Mouse (Mus musculus) myocyte (in vitro differentiated cells): ENCODE results near the gene Sdk1. TPM values are rescaled to one million over a fixed set of nuclear protein-coding genes. Genes with fewer than 3 reads are reported as not detected.

Source experiments
- H3K27me3 ChIP-seq: one replicate; pipeline ENCODE4 v1.6.1; 2011; ENCODE audit not compliant: control insufficient read depth, insufficient read depth, insufficient read length
- H3K36me3 ChIP-seq: one replicate; pipeline ENCODE4 v1.6.1; 2011; ENCODE audit not compliant: control insufficient read depth, insufficient read depth
- H3K4me2 ChIP-seq: one replicate; pipeline ENCODE4 v1.6.1; 2011; ENCODE audit warnings: low read depth, control low read depth
- H3K4me3 ChIP-seq: one replicate; pipeline ENCODE4 v1.5.1; 2011; ENCODE audit warnings: mild to moderate bottlenecking, control low read depth, moderate library complexity
- H3K79me2 ChIP-seq: one replicate; pipeline ENCODE4 v1.6.1; 2011; ENCODE audit not compliant: control insufficient read depth, insufficient read depth
- H3ac ChIP-seq: one replicate; pipeline ENCODE4 v1.6.1; 2011; ENCODE audit not compliant: control insufficient read depth, insufficient read length
- CEBPB ChIP-seq: IDR thresholded peaks from 2 replicates; pipeline ENCODE4 v1.6.1; 2011; ENCODE audit warnings: mild to moderate bottlenecking, moderate library complexity; ENCODE audit not compliant: poor library complexity, insufficient read depth, severe bottlenecking
- E2F4 ChIP-seq: IDR thresholded peaks from one replicate; pipeline ENCODE4 v1.6.1; 2011; ENCODE audit warnings: mild to moderate bottlenecking, control low read depth, moderate library complexity; ENCODE audit not compliant: insufficient read depth
- MAX ChIP-seq: IDR thresholded peaks from one replicate; pipeline ENCODE4 v1.6.1; 2011; ENCODE audit warnings: low read depth, mild to moderate bottlenecking, control low read depth
- MYOD1 ChIP-seq, 3 experiments: IDR thresholded peaks; one replicate each; pipeline ENCODE4 v1.6.1; 2011; ENCODE audit warnings: control low read depth in 2 of 3, low read depth in 2 of 3, mild to moderate bottlenecking in 2 of 3, moderate library complexity in 1 of 3; ENCODE audit not compliant: insufficient read length in 2 of 3, control insufficient read depth in 1 of 3
- MYOG ChIP-seq, 3 experiments: IDR thresholded peaks; one replicate each; pipeline ENCODE4 v1.6.1; 2011; ENCODE audit warnings: control low read depth in 2 of 3, low read depth in 2 of 3, mild to moderate bottlenecking in 2 of 3; ENCODE audit not compliant: insufficient read length in 2 of 3, control insufficient read depth in 1 of 3, insufficient read depth in 1 of 3
- POLR2A ChIP-seq: IDR thresholded peaks from one replicate; pipeline ENCODE4 v1.6.1; 2011; ENCODE audit warnings: low read depth, mild to moderate bottlenecking, control low read depth, moderate library complexity; ENCODE audit not compliant: insufficient read length
- POLR2AphosphoS2 ChIP-seq: IDR thresholded peaks from one replicate; pipeline ENCODE4 v1.6.1; 2011; ENCODE audit warnings: low read depth, control low read depth; ENCODE audit not compliant: insufficient read length
- REST ChIP-seq: IDR thresholded peaks from one replicate; pipeline ENCODE4 v1.6.1; 2011; ENCODE audit warnings: mild to moderate bottlenecking, control low read depth, moderate library complexity; ENCODE audit not compliant: insufficient read depth, insufficient read length
- TCF12 ChIP-seq: IDR thresholded peaks from one replicate; pipeline ENCODE4 v1.6.1; 2011; ENCODE audit warnings: mild to moderate bottlenecking, control low read depth; ENCODE audit not compliant: poor library complexity, insufficient read depth, severe bottlenecking
- TCF3 ChIP-seq: IDR thresholded peaks from one replicate; pipeline ENCODE4 v1.6.1; 2011; ENCODE audit warnings: low read depth, control low read depth; ENCODE audit not compliant: insufficient read length
- USF1 ChIP-seq: IDR thresholded peaks from one replicate; pipeline ENCODE4 v1.6.1; 2011; ENCODE audit warnings: low read depth, mild to moderate bottlenecking, control low read depth, moderate library complexity
- polyA plus RNA-seq: library from polyadenylated mRNA; unstranded; fragments of >200 nt; fragmentation: generic; extraction: Trizol; gene quantifications from one replicate; pipeline ENCODE4 v1.2.1, GENCODE M21; 2012; ENCODE audit warnings: missing spikeins

The Sdk1 gene
- polyA plus RNA-seq, 1 experiment, result 1.6 TPM

- no peak overlapping the region for H3K4me3 ChIP-seq
- TF ChIP-seq E2F4 (no peak), MAX (no peak), MYOD1 (IDR thresholded peaks at IDR 0.05; ENCODE audit: control insufficient read depth in 1 of 3, insufficient read length in 2 of 3, low read depth in 2 of 3) (no peak), TCF3 (no peak), REST (no peak), TCF12 (no peak), CEBPB (no peak), POLR2AphosphoS2 (no peak), POLR2A (no peak), MYOG (IDR thresholded peaks at IDR 0.05; ENCODE audit: control insufficient read depth in 1 of 3, insufficient read depth in 1 of 3, insufficient read length in 2 of 3, low read depth in 2 of 3) (no peak)
- no peaks in the 10 kb centered on the region for H3K79me2 ChIP-seq
- H3ac ChIP-seq, result no peak overlapping the region
- H3K27me3 ChIP-seq, result no peaks in the 10 kb centered on the region
- H3K36me3 ChIP-seq, result no peaks in the 10 kb centered on the region
- no peak overlapping the region for H3K4me2 ChIP-seq
Observed at GRCm38 (mm10) chr5:141234326-141234725, 7.0 kb upstream of the Sdk1 start.

DNA sequence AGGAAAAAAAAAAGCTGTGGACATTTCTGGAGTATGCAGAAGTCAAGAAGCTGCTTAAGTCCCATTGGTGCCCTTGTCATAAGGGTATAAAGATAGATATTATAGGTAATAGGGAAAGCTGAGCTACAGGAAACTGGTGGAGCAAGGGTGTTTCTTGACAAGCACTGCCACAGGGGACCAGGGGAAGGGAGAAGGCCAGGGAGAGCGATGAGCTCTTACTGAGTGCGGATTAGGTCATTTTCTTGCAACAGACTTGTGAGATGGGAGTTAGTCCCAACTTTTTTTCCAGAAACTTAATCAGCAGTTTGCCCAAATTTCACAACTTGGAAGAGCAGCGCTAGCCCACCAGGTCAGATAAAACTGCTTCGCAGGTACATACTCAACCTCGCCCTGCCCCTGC, 1.9 kb upstream of the Sdk1 start:
- H3K27me3 ChIP-seq, result no peaks in the 10 kb centered on the region
- TF ChIP-seq MYOG (IDR thresholded peaks at IDR 0.05; ENCODE audit: control insufficient read depth in 1 of 3, insufficient read depth in 1 of 3, insufficient read length in 2 of 3, low read depth in 2 of 3) (no peak), POLR2AphosphoS2 (no peak), CEBPB (no peak), MYOD1 (IDR thresholded peaks at IDR 0.05; ENCODE audit: control insufficient read depth in 1 of 3, insufficient read length in 2 of 3, low read depth in 2 of 3) (no peak)
- no peak overlapping the region for H3K4me3 ChIP-seq
- H3K4me2 ChIP-seq, result no peak overlapping the region
- no peaks in the 10 kb centered on the region for H3K36me3 ChIP-seq
- H3K79me2 ChIP-seq, result no peaks in the 10 kb centered on the region
- H3ac ChIP-seq, result no peak overlapping the region

- no peak overlapping the region for H3ac ChIP-seq
- H3K4me2 ChIP-seq, result peak overlapping the region; percentile 34
- TF ChIP-seq REST (no peak), MAX (no peak), E2F4 (no peak), POLR2AphosphoS2 (no peak), USF1 (no peak), TCF12 (no peak), MYOG (IDR thresholded peaks at IDR 0.05; ENCODE audit: control insufficient read depth in 1 of 3, insufficient read depth in 1 of 3, insufficient read length in 2 of 3, low read depth in 2 of 3) (no peak), CEBPB (no peak), TCF3 (no peak)
- no peaks in the 10 kb centered on the region for H3K79me2 ChIP-seq
- no peaks in the 10 kb centered on the region for H3K36me3 ChIP-seq
- H3K27me3 ChIP-seq, result no peaks in the 10 kb centered on the region
- H3K4me3 ChIP-seq, result no peak overlapping the region
Observed at GRCm38 (mm10) chr5:141240441-141240840, 849 bp upstream of the Sdk1 start.

DNA sequence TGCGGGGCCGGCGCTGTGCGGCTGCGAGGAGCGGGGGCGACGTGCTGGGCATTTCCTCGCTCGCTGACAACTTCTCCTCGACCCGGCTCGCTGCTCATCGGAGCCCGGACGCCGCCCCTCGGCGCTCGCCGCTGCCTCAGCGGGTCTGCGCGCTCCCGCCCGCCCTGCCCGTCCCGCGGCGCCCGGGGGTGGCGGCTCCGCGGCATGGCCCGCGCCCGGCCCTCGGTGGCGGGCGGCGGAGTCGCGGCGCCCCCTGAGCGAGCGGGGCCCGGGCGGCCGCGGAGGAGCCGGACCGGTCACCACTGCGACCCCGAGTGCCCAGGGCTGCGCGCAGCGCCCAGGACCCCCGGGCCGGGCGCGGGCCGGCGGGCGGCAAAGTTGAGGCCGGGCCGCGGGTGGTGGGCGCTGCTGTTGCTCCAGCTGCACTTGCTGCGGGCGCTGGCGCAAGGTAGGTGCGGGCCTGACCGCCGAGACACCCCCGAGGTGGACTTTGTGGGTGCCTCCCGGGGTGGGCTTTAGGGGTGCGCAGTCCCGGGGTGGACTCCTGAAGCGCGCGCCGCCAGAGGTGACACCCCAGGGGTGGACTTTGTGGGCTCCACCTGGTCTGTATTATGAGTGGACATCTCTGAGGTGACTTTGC, 475 bp downstream of the Sdk1 start:
- no peaks in the 10 kb centered on the region for H3K36me3 ChIP-seq
- TF ChIP-seq TCF12 (no peak), E2F4 (no peak), TCF3 (no peak), USF1 (no peak), MYOD1 (IDR thresholded peaks at IDR 0.05; ENCODE audit: control insufficient read depth in 1 of 3, insufficient read length in 2 of 3, low read depth in 2 of 3) (no peak)
- H3K4me3 ChIP-seq, result no peak overlapping the region
- H3K27me3 ChIP-seq, result no peaks in the 10 kb centered on the region
- peak overlapping the region; percentile 56 for H3ac ChIP-seq
- peak overlapping the region; percentile 24 for H3K4me2 ChIP-seq
- H3K79me2 ChIP-seq, result no peaks in the 10 kb centered on the region

DNA sequence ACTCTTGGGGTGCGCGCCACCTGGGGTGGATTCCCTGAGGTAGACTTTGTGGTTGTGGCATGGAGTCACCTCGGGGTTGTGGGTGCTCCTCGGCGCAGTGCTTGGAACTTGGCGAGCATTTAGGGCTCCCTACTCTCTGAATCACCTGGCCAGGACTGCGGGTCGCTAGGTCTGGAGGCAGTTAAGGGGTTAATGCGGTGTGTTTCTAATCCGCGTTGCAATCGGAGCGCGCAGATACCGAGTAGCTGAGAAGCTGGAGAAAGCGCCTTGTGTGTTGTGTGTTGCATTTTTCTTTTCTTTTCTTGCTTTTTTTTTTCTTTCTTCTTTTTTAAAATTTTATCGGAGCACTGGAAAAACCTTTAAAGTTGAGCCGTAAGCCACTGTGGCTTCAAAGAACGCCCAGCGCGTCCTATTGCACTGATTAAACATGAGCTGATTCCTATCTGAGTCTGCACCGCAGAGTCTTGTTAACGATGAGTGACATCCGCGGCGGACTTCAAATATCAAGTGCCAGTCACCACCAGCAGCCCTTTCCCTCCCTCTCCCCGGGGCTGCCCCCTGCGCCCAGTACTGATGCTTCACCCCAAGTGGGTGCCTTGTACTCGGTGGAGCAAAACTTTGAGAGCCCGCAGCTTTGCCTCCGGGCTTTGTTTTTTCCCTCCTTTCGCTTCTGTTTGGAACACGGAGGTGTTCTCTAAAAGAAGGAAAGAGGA, 2.1 kb downstream of the Sdk1 start:
- Histone ChIP-seq H3K4me3 (no peak overlapping the region), H3ac (no peak overlapping the region), H3K4me2 (no peak overlapping the region), H3K36me3 (no peaks in the 10 kb centered on the region), H3K27me3 (no peaks in the 10 kb centered on the region), H3K79me2 (no peaks in the 10 kb centered on the region)
- TF ChIP-seq USF1 (no peak), TCF3 (no peak), MYOD1 (IDR thresholded peaks at IDR 0.05; ENCODE audit: control insufficient read depth in 1 of 3, insufficient read length in 2 of 3, low read depth in 2 of 3) (no peak), POLR2A (no peak), MAX (no peak), REST (no peak)
